Mouse (Mus musculus) right cerebral cortex, postnatal 4 days (tissue): Measurements from ENCODE around the gene Klk7.

Source experiments
- DNase-seq: peaks from one replicate; pipeline ENCODE4 v3.0.0-alpha.2; 2022

Klk7 gene

DNA sequence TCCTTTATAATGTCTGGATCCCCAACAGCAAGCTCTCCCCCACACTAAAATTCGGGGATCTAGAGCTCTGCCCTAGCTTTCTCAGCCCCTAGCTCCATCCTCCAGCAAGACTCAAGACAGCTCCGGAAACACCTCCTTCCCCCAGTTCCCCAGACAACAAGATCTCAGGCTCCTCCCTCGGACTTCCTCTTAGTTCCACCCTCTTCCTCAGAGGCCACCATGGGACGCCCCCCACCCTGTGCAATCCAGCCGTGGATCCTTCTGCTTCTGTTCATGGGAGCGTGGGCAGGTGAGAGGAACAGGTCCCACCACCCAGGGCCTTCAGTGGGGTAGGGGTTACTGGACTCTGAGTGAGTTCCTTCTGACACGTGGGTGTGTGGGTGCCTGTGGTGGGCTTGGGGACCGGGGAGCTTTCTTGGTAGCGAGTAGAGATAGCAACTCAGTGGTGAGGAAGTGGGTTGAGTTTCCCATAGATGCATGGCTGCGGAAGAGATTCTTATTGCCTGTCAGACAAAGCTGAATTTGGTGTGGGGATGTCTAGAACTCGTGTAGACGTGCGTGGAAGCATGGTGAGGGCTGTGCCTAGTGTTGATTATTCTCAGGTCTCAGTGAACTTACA, 13.1 kb upstream of the Klk7 start:
- no peak for DNase-seq

DNA sequence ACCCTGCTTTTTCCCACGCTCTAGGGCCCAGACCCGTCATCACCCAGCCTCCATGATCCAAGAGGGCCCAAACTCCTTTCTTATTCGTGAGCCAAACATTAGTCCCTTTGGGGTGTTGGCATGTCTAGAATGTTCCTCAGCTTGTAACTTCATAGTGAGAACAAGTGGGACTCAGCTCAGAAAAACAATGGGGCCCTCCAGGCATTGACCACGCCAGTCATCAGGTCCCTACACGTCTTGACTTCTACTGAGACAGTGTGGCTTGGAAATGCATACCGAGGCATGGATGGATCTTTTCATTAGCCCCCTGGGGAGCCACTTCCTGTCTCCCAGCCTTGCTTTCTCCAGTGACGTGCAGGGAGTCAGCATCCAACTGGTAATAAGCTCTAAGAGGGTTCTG, 11.2 kb upstream of the Klk7 start:
- no peak for DNase-seq

GRCm38 (mm10) chr7:43815211-43815610, 4.1 kb downstream of the Klk7 start:
- DNase-seq: no peak

GRCm38 (mm10) chr7:43816746-43817145, 5.7 kb downstream of the Klk7 start:
- DNase-seq: no peak

GRCm38 (mm10) chr7:43821581-43821980, 10.5 kb downstream of the Klk7 start:
- no peak for DNase-seq

- DNase-seq: no peak
These were observed 13.1 kb downstream of the Klk7 start, which contains the start of gene Klk6 for GRCm38 (mm10) chr7:43824199-43824598. Gene Klk6, plus strand, starts transcription at chr7:43824499.

GRCm38 (mm10) chr7:43826056-43826455, 15.0 kb downstream of the Klk7 start:
- no peak for DNase-seq

DNA sequence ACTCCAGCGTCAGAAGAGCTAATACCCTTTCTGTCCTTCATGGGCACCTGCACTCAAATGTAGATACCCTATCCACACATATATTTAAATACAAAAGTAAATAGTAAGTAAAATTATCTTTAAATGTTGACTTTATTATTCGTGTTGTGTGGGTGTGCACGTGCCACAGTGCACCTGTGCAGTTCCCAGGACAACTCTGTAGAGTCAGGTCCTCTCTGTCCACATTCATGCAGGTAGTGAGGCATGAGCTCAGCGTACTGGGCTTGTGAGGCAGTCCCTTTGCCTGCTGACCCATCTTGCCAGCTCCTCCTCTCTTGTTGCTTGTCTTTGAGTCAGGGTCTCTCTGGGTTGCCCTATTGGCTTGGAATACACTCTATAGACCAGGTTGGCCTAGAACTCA, 16.6 kb downstream of the Klk7 start:
- no peak for DNase-seq

DNA sequence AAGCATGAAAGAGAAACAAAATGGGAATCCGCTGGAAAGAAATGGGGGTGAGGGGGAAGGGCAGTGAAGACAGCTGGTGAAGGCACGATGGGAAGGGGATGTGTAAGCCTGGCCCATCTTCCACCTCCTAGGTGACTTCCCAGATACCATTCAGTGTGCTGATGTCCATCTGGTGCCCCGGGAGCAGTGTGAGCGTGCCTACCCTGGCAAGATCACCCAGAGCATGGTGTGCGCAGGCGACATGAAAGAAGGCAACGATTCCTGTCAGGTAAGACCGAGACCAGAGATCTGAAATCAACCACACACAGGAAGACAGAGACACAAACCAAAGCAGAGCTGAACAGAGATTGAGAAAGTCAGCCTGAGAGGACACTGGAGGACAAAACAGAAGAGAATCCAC, 17.9 kb downstream of the Klk7 start:
- DNase-seq: no peak

DNA sequence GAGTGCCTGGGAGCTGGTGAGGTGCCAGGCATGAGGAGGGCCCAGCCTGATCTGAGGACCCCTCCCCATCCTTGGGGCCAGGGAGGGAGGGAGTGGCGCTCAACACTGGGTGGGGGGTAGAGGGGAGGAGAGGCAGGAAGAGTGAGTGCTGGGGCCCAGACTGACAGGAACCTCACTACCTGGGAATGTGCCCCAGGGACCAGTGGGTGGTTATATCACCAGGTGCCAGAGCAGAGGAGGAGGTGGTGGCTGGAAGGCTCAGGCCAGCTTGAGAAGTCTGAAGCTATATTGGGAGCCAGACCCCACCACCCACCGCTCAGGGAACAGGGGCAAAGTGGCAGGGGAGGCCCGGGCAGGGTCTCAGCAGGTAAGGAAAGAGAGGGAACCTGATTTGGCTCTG, 30.6 kb downstream of the Klk7 start, which contains the start of gene Klk5:
Gene Klk5, plus strand, starts transcription at position 271 of the 400 bp plus-strand sequence.
- DNase-seq: no peak

GRCm38 (mm10) chr7:43843801-43844200, 32.7 kb downstream of the Klk7 start:
- DNase-seq: no peak

GRCm38 (mm10) chr7:43851616-43852015, 40.5 kb downstream of the Klk7 start:
- DNase-seq: no peak

DNA sequence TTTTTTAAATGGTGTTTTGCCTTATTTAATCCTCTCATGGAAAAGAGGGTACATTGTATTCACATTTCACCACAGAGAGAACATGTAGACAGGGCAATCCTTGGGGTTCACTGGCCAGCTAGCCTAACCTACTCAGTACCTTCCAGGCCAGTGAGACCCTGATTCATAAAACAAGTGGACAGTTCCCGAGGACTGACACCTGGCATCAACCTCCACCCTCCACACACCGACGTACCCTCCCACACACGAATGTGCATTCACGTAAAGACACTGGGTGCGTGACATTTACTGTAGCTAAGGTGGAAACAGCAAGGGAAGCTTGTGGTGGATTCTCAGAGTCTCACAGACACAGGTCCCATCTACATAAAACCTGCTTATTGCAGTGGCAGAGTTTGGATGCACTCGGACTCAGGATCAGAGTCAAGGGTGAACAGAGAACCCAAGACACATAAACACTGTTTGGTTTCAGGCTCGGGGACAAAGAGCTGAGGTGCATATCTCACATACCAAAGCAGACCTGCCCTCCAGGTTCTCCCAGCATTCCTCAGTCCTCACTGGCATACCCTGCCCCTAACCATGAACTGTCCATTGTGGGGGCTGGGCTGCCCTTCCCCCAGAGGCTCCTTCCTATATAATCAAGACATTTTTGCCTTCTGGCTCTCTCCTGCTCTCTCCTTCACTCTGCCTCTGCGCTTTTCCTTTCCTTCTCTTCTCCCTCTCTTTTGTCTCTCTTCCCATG, 43.7 kb downstream of the Klk7 start:
- no peak for DNase-seq

DNA sequence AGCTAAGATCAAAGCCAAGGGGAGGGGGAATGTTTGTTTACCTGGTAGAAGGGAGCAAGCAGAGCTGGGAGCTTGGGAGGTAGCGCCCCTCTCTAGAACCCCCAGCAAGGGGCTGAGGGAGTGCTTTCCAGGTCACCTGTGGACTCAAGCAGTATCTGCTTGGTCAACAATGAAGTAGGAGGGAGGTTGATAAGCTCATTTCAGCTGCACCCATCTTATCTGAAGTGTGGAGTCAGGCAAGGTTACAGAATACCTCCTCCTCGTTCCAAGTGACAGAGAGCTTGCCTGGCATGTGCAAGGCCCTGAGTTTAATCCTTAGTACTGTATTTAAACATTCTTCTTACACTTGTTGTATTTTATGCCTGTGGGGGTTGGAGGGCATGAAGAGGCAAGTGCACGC, 44.6 kb downstream of the Klk7 start:
- DNase-seq: no peak

GRCm38 (mm10) chr7:43856307-43856706, 45.2 kb downstream of the Klk7 start:
- DNase-seq: no peak

DNA sequence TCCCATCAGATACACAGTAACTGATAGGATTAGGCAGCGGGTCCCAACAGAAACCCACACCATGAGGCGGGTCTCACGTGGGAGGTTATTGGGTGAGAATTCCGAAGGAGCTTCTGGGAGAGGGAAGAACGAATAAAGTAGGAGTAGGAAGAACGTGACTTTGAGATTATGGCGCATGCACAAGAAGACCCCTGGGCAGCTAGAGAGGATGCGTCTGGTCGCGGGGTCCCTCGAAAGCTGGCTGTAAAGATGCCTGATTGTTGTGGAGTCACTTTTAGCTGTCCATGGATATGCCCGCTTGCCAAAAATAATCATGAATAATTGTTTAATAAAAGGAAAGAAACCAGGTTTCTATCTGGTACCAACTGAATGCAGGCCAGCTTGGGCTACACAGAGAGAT, 46.4 kb downstream of the Klk7 start:
- DNase-seq: no peak

DNA sequence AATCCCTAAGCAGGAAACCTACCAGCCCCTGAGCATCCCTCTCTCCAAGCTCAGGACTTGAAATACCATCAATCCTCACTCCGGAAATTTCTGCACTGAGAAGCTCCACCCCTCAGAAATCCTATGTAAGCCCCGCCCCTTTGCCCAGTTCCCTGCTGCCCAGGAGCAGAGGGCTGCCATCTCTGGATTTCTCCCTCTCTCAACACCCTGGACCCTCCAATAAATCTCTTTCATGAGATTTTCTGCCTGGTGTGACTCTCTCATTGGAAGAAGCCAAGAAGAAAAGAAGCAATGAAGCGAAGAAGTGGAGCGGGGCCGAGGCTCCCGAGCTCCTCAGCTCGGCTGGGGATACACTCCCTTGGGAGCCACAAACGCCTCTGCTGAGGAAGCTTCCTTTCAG, 49.3 kb downstream of the Klk7 start:
- DNase-seq: no peak
